Mouse (Mus musculus) retina, embryonic 14.5 days (tissue): ENCODE measurements around the gene Cops7a.
A peak's percentile ranks its signal among the peaks of the same experiment; 100 is the strongest.

ENCODE experiments used
- DNase-seq: peaks from one replicate; pipeline ENCODE4 v3.0.0-alpha.2; 2015; ENCODE audit warnings: low spot score

Gene Cops7a

GRCm38 (mm10) chr6:124917518-124918330 lies 47.6 kb downstream of the Cops7a start:
- DNase-seq, result peak; percentile 90

DNA sequence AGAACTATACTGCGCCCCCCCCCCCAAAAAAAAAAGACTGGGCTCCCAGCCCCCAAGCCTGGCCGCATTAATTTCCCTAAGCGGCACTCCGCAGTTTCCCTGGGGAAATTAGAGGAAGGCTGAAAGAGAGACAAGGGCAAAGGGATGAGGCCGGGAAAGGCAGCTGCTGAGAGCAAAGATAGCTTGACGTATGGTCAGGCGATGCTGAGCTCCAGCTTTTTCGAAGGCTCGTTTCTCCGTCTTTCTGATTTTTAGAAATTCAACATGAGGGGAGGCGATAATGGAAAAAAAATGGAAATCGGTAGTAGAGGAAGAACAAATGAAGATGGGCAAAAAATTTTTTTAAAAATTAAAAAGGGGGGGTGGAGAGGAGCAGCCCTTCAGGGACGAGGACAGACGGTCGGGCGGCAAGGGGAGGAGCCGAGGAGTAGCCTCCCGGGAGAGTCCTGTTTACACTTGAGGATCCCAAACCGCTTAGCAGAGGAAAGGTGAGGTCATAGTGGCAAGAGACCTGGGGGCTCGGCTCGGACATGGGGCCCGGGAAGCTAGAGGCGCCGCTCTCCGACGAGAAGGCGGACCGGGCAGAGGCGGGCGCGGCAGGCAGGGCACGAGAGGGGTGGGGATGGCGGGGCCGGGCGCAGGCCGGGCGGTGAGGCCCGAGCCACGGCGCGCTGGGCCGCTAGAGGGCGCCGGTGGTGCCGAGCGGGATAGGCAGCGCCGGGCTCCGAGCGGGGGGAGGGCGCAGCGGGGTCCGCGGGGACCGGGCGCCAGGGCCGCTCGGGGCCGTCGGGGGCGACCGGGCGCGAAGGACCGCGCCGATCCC lies 48.4 kb downstream of the Cops7a start:
- DNase-seq, result peak; percentile 92

DNA sequence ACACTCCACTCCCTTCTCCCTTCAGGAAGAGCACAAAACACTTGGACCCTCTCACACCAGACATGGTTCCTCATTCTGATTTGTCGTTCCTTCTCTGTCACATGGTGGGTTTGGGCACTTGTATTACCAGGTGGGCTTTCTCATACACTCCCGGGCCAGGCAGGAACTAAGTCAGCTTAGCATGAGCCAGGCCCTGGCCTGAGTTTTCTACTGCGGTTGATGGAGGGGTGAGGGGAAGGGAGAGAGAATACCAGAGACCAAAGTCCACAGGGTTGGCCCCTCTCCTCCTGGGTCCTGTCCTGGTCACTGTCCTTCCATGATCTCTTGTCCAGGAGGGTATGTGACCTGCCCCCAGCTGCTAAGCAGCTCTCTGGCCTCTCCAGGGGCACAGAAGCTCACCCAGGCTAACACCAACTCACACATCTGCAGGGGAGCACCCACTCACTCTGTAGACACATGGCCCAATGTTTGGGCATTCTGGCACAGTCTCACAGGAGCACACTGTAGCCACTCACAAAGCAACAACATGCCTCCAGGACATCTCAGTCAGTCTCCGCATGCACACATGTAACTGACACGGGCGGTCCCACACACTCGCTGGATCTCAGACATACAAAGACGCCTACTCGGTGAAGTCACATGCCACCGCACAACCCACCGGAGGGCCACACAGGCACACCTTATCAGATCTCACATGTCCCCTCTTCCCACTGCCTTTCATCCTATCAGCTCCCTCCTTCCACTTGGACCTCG lies 49.2 kb downstream of the Cops7a start:
- DNase-seq, result peak; percentile 37

DNA sequence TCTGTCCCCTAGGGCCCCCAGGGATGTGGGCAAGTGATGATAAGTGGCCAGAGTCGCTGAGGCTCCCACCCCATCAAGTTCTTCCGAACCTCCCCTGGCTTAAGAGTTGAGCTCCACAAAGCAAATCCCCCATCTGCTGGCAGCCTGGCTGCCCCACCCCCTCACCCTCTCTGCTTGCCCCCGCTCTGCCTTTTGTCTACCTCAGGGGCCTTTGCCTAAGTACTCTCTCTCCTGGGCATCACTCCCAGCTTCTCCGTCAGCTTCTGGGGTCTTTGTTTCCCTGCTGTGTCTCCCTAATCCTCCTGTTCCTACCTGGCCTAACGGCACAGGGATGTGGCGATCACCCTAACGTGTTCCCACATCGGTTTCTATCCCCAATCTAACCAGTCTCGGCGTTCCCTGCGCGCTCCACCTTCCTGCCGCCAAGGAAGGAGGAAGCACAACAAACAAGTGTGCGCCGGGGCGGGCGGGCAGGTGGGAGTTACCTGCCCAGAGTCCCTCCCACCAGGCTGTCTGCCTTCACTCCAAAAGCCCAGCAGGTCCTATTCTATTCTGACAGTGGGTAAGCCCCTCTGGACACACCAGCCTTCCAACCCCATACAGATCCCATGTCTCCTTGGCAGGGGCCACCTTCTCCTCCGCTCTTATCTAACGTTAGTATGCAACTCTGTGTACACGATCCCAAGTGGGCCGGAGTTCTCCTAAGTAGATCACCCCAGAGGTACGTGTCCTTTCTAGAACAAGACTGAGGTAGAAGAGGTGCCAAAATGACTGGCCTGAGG lies 50.0 kb downstream of the Cops7a start:
- DNase-seq, result peak; percentile 58

DNA sequence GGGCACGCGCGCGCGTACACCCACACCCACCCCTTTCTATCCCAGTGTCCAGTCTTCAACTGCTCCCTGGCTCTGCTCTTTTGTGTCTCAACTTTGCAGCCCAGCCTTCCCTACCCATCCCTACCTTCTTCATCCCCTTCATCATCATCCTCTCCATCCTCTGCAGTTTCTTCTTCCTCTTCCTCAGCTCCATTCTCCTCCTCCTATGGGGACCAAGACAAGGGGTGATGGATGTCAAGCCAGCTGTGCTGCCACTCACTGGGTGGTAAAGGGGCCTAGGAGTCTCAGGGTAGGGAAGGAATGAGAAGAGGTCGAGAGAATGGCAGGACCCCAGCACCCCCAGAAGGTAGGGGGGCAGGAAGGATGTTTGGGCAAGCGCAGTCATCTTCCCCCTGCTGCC lies 50.8 kb downstream of the Cops7a start:
- DNase-seq, result no peak

- DNase-seq, result no peak
These were observed 51.5 kb downstream of the Cops7a start for GRCm38 (mm10) chr6:124913721-124914285.

DNA sequence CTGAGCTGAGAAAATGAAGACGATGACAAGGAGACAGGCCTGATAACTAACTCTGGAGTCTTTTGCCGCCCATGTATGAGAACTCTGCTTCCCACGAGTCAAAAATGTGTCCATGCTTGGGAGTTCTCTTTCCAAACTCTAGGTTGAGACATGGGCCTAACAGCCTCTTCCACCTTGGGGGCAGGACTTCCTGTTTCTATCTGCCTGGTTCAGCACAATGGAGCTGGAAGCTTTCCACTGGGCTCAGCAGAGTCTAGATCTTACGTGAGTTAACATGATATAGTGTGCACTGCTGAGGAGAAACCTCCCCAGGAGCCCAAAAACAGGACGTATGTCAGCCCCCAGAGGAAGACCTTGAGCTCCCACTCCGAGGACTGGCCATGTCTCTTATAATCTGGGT lies 52.1 kb downstream of the Cops7a start:
- no peak for DNase-seq

GRCm38 (mm10) chr6:124911533-124912218 lies 53.7 kb downstream of the Cops7a start, which contains the start of gene Lag3:
Gene Lag3, minus strand, starts transcription at chr6:124911705.
- DNase-seq, result no peak

GRCm38 (mm10) chr6:124910032-124910431 lies 55.3 kb downstream of the Cops7a start:
- peak; percentile 41 for DNase-seq
